Mouse (Mus musculus) gastrocnemius, postnatal 10 days (tissue): Measurements from ENCODE around the gene Nrxn2. TPM values are rescaled to one million over a fixed set of nuclear protein-coding genes. Genes with fewer than 3 reads are reported as not detected.
A peak's percentile ranks its signal among the peaks of the same experiment; 100 is the strongest.

Source experiments
- DNase-seq: peaks from one replicate; pipeline ENCODE4 v3.0.0; 2021; ENCODE audit warnings: mixed read lengths
- total RNA-seq, 2 experiments: library from RNA; stranded (reverse); gene quantifications; 2 replicates each; pipeline ENCODE4 v1.2.3; 2021

The Nrxn2 gene
- total RNA-seq, 2 experiments from 2014 or later = 3.1 to 3.3 TPM

- DNase-seq = no peak
These were observed 100.1 kb downstream of the Nrxn2 start for GRCm38 (mm10) chr19:6518601-6519000.

GRCm38 (mm10) chr19:6519483-6519882, 101.0 kb downstream of the Nrxn2 start:
- no peak for DNase-seq

- no peak for DNase-seq
These were observed 103.1 kb downstream of the Nrxn2 start for GRCm38 (mm10) chr19:6521630-6522029.

GRCm38 (mm10) chr19:6522289-6522688, 103.8 kb downstream of the Nrxn2 start:
- DNase-seq = no peak

GRCm38 (mm10) chr19:6525023-6525422, 106.5 kb downstream of the Nrxn2 start:
- DNase-seq = no peak

- no peak for DNase-seq
These were observed 107.5 kb downstream of the Nrxn2 start for GRCm38 (mm10) chr19:6526010-6526409.

GRCm38 (mm10) chr19:6527439-6527838, 108.9 kb downstream of the Nrxn2 start:
- DNase-seq = no peak

GRCm38 (mm10) chr19:6527839-6528531, 109.5 kb downstream of the Nrxn2 start:
- DNase-seq = no peak

GRCm38 (mm10) chr19:6529265-6529985, 110.9 kb downstream of the Nrxn2 start:
- DNase-seq = no peak

- no peak for DNase-seq
These were observed 111.8 kb downstream of the Nrxn2 start for GRCm38 (mm10) chr19:6530359-6530758.

GRCm38 (mm10) chr19:6531011-6531631, 112.6 kb downstream of the Nrxn2 start:
- DNase-seq = peak; percentile 41

- DNase-seq = peak; percentile 21
These were observed 113.4 kb downstream of the Nrxn2 start for GRCm38 (mm10) chr19:6531832-6532471.

GRCm38 (mm10) chr19:6532656-6533055, 114.1 kb downstream of the Nrxn2 start:
- no peak for DNase-seq

GRCm38 (mm10) chr19:6533290-6534117, 115.0 kb downstream of the Nrxn2 start:
- DNase-seq = no peak

- no peak for DNase-seq
These were observed 115.5 kb downstream of the Nrxn2 start for GRCm38 (mm10) chr19:6534118-6534415.

GRCm38 (mm10) chr19:6536201-6536600, 117.7 kb downstream of the Nrxn2 start:
- no peak for DNase-seq

- no peak for DNase-seq
These were observed 118.2 kb downstream of the Nrxn2 start for GRCm38 (mm10) chr19:6536696-6537095.

- no peak for DNase-seq
These were observed 119.0 kb downstream of the Nrxn2 start for GRCm38 (mm10) chr19:6537526-6537925.

GRCm38 (mm10) chr19:6538546-6538945, 120.0 kb downstream of the Nrxn2 start:
- DNase-seq = no peak

GRCm38 (mm10) chr19:6539592-6539991, 121.1 kb downstream of the Nrxn2 start:
- DNase-seq = no peak

- DNase-seq = no peak
These were observed 121.7 kb downstream of the Nrxn2 start for GRCm38 (mm10) chr19:6540191-6540590.

- DNase-seq = no peak
These were observed 123.0 kb downstream of the Nrxn2 start for GRCm38 (mm10) chr19:6541521-6541920.
